Mouse (Mus musculus) lung, postnatal 10 days (tissue): ENCODE measurements around the gene Hoxb8.

Source experiments
- DNase-seq: peaks from one replicate; pipeline ENCODE4 v3.0.0; 2021

Hoxb8 gene

GRCm38 (mm10) chr11:96286739-96287385 is 5.2 kb downstream of the Hoxb8 start:
- DNase-seq, result peak; percentile 37

DNA sequence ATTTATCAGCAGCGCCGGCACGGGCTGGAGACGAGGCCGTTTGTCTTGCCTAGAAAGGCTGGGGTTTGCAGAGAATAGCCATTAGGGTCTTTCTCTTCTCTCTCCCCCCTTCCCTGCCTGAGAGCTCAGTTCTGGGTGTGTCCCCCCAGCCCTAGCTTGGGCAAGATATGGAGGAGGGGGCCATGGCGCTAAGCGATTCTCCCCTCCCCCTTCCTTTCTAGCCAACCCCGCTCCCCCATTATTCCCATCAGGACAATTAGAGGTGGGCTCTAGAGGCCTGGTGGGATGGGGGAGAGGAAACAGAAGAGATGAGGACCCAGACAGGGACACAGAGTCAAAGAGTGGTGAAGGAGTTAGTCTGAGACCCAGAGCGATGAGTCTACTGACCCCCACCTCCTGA is 5.7 kb downstream of the Hoxb8 start:
- no peak for DNase-seq

DNA sequence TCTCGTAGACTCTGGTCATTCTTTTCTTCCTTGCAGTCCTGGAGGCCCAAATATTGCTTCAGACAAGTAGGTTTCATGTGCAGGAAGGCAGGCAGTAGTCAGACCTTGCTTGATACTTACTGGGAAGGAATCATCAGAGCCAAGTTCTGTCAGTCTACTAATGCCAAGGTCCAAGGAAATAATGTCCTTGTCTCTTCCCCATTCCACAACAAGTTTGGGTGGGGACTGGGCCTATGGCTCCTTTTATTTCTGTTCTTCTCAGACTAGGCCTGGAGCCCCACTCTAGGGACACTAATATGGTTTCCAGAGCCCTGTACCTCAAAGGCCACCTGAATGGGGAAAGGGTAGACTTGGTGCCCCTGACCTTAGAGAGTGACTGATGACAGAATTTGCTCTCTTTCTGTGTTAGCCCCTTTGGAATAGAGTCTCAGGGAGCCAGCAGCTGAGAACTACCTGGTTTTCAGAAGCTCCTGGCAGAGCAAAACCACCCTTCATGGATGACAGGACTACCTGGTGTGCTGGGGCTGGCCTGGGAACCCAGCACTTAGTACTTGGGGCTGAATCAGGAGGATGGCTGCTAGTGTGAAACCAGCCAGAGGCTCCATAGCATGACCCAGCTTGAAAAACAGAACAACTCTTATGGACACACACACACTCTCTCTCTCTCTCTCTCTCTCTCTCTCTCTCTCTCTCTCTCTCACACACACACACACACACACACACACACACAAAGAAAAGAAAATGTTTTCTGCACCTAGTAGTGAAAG is 6.9 kb downstream of the Hoxb8 start:
- DNase-seq, result no peak

DNA sequence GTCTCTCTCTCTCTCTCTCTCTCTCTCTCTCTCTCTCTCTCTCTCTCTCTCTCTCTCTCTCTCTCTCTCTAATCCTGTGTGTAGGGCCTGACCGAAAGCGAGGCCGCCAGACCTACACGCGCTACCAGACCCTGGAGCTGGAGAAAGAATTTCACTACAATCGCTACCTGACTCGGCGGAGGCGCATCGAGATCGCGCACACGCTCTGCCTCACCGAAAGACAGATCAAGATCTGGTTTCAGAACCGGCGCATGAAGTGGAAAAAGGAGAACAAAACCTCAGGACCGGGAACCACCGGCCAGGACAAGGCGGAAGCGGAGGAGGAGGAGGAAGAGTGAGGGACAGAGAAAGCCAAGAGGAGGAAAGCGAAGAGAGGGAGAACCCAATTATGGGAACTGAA is 7.6 kb downstream of the Hoxb8 start:
- DNase-seq, result no peak

DNA sequence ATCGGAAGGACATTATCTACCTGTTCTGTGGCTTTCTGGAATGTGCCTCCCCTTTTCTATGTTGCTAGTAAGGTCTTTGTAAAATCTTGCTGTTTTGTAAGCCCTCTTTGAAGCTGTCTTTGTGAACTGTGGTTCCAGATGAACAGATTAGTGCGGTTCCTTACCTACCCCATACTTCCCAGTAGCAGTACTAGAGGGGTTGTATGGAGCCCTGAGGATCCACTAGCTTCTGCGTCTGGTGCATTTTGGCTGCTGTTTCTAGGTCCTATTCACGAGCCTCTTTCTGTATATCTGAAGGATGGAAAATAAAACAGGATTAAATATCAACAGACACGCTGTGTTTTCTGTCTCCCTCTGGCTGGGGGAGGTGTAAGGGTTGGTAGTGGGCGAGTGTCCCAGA is 8.1 kb downstream of the Hoxb8 start:
- no peak for DNase-seq

DNA sequence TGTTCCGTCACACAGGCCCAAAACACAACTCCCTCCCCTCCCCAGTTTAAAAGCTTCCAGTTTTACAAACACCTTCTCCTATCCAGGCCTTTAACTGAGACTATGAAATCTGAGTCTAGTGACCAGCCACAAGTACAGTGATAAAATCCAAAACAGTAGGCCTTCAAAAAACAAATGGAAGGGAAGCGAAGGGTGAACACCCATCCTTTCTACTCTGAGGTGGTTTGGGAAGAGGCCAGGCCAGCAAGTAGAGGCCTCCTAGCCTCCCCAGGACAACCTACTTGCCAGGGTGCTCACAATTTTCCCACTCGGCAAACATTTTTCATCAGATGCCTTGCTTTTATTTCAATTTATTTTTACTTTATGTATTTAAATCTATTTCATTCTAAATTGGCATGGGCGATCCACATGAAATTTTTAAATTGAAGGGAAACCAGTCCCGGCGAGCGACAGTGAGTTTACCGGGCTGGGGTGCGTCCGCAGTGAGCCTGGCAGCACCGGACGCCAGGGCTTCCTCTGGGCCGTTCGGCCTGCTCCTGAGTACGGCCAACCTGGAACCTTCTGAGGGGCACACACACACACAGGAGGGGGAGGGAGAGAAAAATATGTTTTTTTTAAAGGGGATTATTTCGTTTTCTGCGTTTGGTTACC is 9.1 kb downstream of the Hoxb8 start:
- DNase-seq, result no peak

- DNase-seq, result no peak
These were observed 10.2 kb downstream of the Hoxb8 start, which contains the start of gene Hoxb6 for GRCm38 (mm10) chr11:96291681-96292564. Hoxb6 (plus strand) TSS chr11:96292476.

DNA sequence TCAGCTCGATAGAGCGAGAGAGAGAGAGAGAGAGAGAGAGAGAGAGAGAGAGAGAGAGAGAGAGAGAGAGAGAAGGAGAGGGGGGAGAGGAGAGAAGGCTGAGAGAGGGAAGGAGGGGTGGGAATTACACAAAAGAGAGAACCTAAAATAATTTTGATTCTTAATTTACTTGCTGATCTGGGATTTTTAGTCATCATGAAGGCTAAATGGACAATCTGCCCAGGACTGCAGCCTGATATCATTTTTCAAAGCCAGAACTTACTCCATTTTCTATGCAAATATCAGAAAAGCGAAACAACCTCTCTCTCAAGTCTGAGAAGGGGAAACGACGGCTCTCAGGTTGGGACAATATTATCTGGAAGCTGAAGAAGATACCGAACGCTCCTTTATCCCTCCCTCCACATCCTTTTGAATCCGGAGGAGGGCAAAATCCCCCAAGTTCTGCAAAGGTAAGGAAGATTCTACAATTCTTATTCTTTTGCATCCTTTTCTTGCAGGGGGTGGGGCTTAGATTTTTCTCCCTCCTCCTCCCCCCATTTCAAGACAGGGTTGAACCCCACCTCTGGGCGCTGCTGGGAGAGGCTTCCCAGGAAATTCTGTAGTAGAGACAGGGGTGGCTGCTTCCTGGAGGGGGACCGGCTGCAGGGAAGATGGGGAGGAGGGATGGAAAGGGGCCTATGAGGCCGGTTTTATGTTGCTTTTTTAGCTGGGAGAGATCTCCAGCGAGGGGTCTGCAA is 11.0 kb downstream of the Hoxb8 start:
- DNase-seq, result no peak

- no peak for DNase-seq
These were observed 11.7 kb downstream of the Hoxb8 start for GRCm38 (mm10) chr11:96293302-96293921.

GRCm38 (mm10) chr11:96294245-96295091 is 12.8 kb downstream of the Hoxb8 start:
- peak; percentile 92 for DNase-seq

DNA sequence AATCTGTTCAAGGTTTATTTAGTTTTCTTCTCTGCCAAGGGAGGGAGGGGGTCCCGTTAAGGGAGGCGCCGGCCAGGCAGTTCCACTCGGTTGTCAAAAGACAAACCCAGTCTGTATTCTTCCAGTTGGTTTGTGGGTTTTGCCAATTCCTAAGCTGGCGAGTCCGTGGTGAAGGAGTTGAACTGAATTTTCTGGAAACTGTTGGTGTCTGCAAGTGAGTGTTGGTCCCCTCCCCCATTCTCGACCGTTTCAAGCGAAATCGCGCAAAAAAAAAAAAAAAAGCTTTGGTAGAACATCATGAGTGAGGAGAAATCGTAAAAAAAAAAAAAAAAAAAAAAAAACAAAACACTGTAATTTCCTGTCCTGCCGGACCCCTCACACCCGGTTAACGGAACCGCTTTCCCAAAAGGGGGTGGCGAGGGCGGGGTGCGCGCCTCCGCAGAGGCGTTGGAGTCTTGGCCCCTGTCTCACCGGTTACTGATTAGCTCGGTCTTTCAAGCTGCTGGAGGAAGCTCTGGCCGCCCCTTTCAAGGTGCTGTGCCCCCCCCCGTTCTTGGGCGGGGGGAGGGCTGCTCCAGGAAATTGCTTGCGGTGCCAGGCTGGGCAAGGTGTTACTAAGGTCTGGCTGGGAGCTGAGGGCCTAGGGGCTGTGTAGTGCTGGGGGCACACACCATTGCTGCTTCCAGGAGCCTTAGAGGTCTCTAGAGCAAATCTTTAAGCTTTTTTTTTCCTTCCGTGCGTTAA is 13.6 kb downstream of the Hoxb8 start:
- no peak for DNase-seq

DNA sequence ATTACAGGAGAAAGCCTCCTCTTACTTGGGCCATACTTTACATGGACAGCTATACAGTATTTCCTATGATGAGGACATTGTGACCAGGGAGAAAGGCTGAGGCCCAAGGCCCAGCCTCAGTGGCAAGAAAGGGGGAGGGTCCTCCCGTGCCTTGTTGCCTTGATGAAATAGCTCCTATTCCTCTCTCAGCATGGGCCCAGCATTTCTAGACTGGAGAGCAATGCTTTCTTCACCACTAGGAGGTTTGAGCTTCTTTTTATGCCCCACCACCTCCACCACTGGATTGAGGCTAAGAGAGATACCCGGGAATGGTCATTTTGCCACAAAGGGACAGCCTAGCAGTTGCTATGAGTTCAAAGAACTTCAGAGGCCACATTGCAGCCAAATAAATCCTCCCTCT is 15.3 kb downstream of the Hoxb8 start:
- DNase-seq, result no peak

GRCm38 (mm10) chr11:96297428-96297827 is 15.7 kb downstream of the Hoxb8 start:
- DNase-seq, result no peak

GRCm38 (mm10) chr11:96297968-96298635 is 16.4 kb downstream of the Hoxb8 start:
- no peak for DNase-seq

DNA sequence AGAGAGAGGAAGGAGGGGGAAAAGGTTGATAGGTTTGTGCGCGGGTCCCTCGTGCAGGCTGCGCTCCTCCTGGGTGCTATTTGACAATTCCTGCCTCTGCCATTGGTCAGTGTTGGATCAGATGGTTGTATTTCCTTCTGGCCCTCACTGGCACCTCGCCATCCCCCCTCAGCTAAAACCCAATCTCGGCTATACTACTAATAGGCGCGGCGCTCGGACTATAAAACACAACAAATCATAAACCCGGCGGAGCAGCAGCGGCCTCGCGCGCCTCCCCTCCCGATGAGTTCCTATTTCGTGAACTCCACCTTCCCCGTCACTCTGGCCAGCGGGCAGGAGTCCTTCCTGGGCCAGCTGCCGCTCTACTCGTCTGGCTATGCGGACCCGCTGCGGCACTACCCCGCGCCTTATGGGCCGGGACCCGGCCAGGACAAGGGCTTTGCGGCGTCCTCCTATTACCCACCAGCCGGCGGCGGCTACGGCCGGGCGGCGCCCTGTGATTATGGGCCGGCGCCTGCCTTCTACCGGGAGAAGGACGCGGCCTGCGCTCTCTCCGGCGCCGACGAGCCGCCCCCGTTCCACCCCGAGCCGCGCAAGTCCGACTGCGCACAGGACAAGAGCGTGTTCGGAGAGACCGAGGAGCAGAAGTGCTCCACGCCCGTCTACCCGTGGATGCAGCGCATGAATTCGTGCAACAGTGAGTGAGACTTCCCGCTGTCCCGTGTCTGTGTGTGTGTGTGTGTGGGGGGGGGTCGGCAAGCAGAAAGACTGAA is 17.4 kb downstream of the Hoxb8 start:
- peak; percentile 75 for DNase-seq

GRCm38 (mm10) chr11:96299781-96300180 is 18.1 kb downstream of the Hoxb8 start:
- DNase-seq, result no peak

GRCm38 (mm10) chr11:96300354-96301063 is 18.8 kb downstream of the Hoxb8 start:
- DNase-seq, result peak; percentile 58

DNA sequence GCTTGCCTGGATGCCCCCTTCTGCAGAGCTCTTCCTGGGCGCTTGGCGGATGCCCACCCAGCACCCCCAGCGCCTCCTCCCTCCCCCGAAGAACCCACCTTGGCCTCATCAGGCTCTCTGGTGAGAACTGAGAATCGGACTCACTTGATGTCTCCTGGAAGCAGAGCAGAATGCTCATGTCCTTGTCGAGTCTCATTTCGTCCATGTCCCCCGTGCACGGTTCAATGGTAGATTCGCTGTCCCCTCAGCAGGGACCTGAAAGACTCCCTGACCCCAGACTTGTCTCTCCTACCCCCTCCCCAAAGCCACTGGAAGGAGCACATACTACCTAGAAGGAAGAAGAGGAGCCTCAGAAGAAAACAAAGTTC is 19.3 kb downstream of the Hoxb8 start:
- DNase-seq, result no peak
